Mouse (Mus musculus) megakaryocyte progenitor cell, adult 5-6 weeks (primary cell): Measurements from ENCODE around the gene Olfr1163. TPM values are rescaled to one million over a fixed set of nuclear protein-coding genes. Genes with fewer than 3 reads are reported as not detected.
"Not testable (repeated sequence)": the region's sequence is repeated elsewhere in the genome, so short reads cannot be mapped to it uniquely, and the experiment has no call there.

Source experiments
- ATAC-seq: replicated peaks from 2 replicates; pipeline ENCODE4 v1.8.0; 2016; ENCODE audit warnings: mild to moderate bottlenecking, moderate TSS enrichment, inconsistent platforms; ENCODE audit not compliant: poor library complexity
- total RNA-seq, 2 experiments: library from RNA; stranded (forward) in 1 of 2; stranded (reverse) in 1 of 2; fragments of 157-497, 149-512 nt in 1 of 2; fragments of 200-1000 nt in 1 of 2; gene quantifications; 2 replicates each; pipeline versions ENCODE4 v1.2.3 to v1.2.4; 2015 to 2017

Olfr1163 gene
- total RNA-seq (2015) (not detected in 2 replicates), total RNA-seq (2017) (not detected in 2 replicates)

GRCm38 (mm10) chr2:88071730-88072129 lies at the start of gene Olfr1163:
Olfr1163 (minus strand) TSS chr2:88071830.
- no peak for ATAC-seq

- no peak for ATAC-seq
Observed at GRCm38 (mm10) chr2:88093866-88094265, 22.2 kb upstream of the Olfr1163 start, which contains the start of gene Olfr1164. Olfr1164 (minus strand) TSS chr2:88093966.

GRCm38 (mm10) chr2:88063587-88063986 lies 8.0 kb downstream of the Olfr1163 start:
- ATAC-seq = no peak

GRCm38 (mm10) chr2:88051029-88051428 lies 20.6 kb downstream of the Olfr1163 start, which contains the start of gene Olfr1162:
Olfr1162 (minus strand) TSS chr2:88051129.
- no peak for ATAC-seq

DNA sequence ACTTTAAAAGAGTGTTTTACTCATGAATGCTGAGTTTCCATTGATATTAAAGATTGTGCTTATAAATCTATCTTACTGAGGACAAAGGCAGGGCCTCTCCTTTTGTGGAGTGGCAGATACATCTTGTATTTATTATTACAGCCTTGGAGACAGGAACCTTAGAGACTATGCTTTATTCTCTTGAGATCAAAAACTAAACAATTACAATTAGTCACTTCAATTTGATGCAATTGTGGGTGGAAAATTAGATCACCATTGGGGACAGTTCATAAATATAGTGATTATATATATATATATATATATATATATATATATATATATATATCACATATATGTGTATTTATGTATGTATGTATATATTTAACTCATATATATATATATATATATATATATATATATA lies 34.0 kb downstream of the Olfr1163 start, which contains the start of gene Olfr73:
TSS of gene Olfr73 (minus strand) at position 101 of the 400 bp plus-strand sequence.
- ATAC-seq = no peak

GRCm38 (mm10) chr2:88022474-88022873 lies 49.2 kb downstream of the Olfr1163 start, which contains the start of gene Olfr1161:
Olfr1161 (plus strand) TSS chr2:88022774.
- not testable (repeated sequence) for ATAC-seq

Other genes with a start within 250 kb of the Olfr1163 start
- gene Olfr1148, start 241.3 kb downstream of the Olfr1163 start, total RNA-seq (2015) = not detected in 2 replicates
- not detected in 2 replicates for gene Olfr1148, start 241.3 kb downstream of the Olfr1163 start, total RNA-seq (2017)
- gene Olfr1150-ps1, start 227.8 kb downstream of the Olfr1163 start, total RNA-seq (2015) = not detected in 2 replicates
- gene Olfr1150-ps1, start 227.8 kb downstream of the Olfr1163 start, total RNA-seq (2017) = not detected in 2 replicates
- not detected in 2 replicates for gene Olfr1151, start 216.0 kb downstream of the Olfr1163 start, total RNA-seq (2015)
- not detected in 2 replicates for gene Olfr1151, start 216.0 kb downstream of the Olfr1163 start, total RNA-seq (2017)
- not detected in 2 replicates for gene Olfr1152, start 205.3 kb downstream of the Olfr1163 start, total RNA-seq (2015)
- not detected in 2 replicates for gene Olfr1152, start 205.3 kb downstream of the Olfr1163 start, total RNA-seq (2017)
- not detected in 2 replicates for gene Olfr1153, start 176.9 kb downstream of the Olfr1163 start, total RNA-seq (2015)
- not detected in 2 replicates for gene Olfr1153, start 176.9 kb downstream of the Olfr1163 start, total RNA-seq (2017)
- not detected in 2 replicates for gene Olfr1154, start 166.7 kb downstream of the Olfr1163 start, total RNA-seq (2015)
- gene Olfr1154, start 166.7 kb downstream of the Olfr1163 start, total RNA-seq (2017) = not detected in 2 replicates
- not detected in 2 replicates for gene Olfr1155, start 126.7 kb downstream of the Olfr1163 start, total RNA-seq (2015)
- not detected in 2 replicates for gene Olfr1155, start 126.7 kb downstream of the Olfr1163 start, total RNA-seq (2017)
- gene Olfr1156, start 118.7 kb downstream of the Olfr1163 start, total RNA-seq (2015) = not detected in 2 replicates
- not detected in 2 replicates for gene Olfr1156, start 118.7 kb downstream of the Olfr1163 start, total RNA-seq (2017)
- not detected in 2 replicates for gene Olfr1157, start 103.5 kb downstream of the Olfr1163 start, total RNA-seq (2015)
- not detected in 2 replicates for gene Olfr1157, start 103.5 kb downstream of the Olfr1163 start, total RNA-seq (2017)
- gene Olfr74, start 97.2 kb downstream of the Olfr1163 start, total RNA-seq (2015) = not detected in 2 replicates
- gene Olfr74, start 97.2 kb downstream of the Olfr1163 start, total RNA-seq (2017) = not detected in 2 replicates
- gene Olfr1158, start 81.7 kb downstream of the Olfr1163 start, total RNA-seq (2015) = not detected in 2 replicates
- gene Olfr1158, start 81.7 kb downstream of the Olfr1163 start, total RNA-seq (2017) = not detected in 2 replicates
- gene Olfr1160, start 63.6 kb downstream of the Olfr1163 start, total RNA-seq (2015) = not detected in 2 replicates
- gene Olfr1160, start 63.6 kb downstream of the Olfr1163 start, total RNA-seq (2017) = not detected in 2 replicates
- gene Olfr1161, start 49.1 kb downstream of the Olfr1163 start, total RNA-seq (2015) = not detected in 2 replicates
- gene Olfr1161, start 49.1 kb downstream of the Olfr1163 start, total RNA-seq (2017) = not detected in 2 replicates
- not detected in 2 replicates for gene Olfr73, start 34.1 kb downstream of the Olfr1163 start, total RNA-seq (2015)
- gene Olfr73, start 34.1 kb downstream of the Olfr1163 start, total RNA-seq (2017) = not detected in 2 replicates
- gene Olfr1162, start 20.7 kb downstream of the Olfr1163 start, total RNA-seq (2015) = not detected in 2 replicates
- not detected in 2 replicates for gene Olfr1162, start 20.7 kb downstream of the Olfr1163 start, total RNA-seq (2017)
- gene Olfr1164, start 22.1 kb upstream of the Olfr1163 start, total RNA-seq (2015) = not detected in 2 replicates
- not detected in 2 replicates for gene Olfr1164, start 22.1 kb upstream of the Olfr1163 start, total RNA-seq (2017)
- not detected in 2 replicates for gene Olfr1166, start 56.4 kb upstream of the Olfr1163 start, total RNA-seq (2015)
- not detected in 2 replicates for gene Olfr1166, start 56.4 kb upstream of the Olfr1163 start, total RNA-seq (2017)
- not detected in 2 replicates for gene Olfr1167, start 83.4 kb upstream of the Olfr1163 start, total RNA-seq (2015)
- not detected in 2 replicates for gene Olfr1167, start 83.4 kb upstream of the Olfr1163 start, total RNA-seq (2017)
- not detected in 2 replicates for gene Olfr1168, start 110.0 kb upstream of the Olfr1163 start, total RNA-seq (2015)
- not detected in 2 replicates for gene Olfr1168, start 110.0 kb upstream of the Olfr1163 start, total RNA-seq (2017)
- not detected in 2 replicates for gene Olfr1170, start 156.5 kb upstream of the Olfr1163 start, total RNA-seq (2015)
- gene Olfr1170, start 156.5 kb upstream of the Olfr1163 start, total RNA-seq (2017) = not detected in 2 replicates
- not detected in 2 replicates for gene Olfr1173, start 208.0 kb upstream of the Olfr1163 start, total RNA-seq (2015)
- gene Olfr1173, start 208.0 kb upstream of the Olfr1163 start, total RNA-seq (2017) = not detected in 2 replicates
- not detected in 2 replicates for gene Olfr1174-ps, start 243.3 kb upstream of the Olfr1163 start, total RNA-seq (2015)
- not detected in 2 replicates for gene Olfr1174-ps, start 243.3 kb upstream of the Olfr1163 start, total RNA-seq (2017)